Mouse (Mus musculus): ENCODE data around the gene Scamp5. TPM values are rescaled to one million over a fixed set of nuclear protein-coding genes. Genes with fewer than 3 reads are reported as not detected.

Scamp5 gene
- total and polyA plus RNA-seq, 2 experiments from 2014 or later: 175 to 282 TPM

DNA sequence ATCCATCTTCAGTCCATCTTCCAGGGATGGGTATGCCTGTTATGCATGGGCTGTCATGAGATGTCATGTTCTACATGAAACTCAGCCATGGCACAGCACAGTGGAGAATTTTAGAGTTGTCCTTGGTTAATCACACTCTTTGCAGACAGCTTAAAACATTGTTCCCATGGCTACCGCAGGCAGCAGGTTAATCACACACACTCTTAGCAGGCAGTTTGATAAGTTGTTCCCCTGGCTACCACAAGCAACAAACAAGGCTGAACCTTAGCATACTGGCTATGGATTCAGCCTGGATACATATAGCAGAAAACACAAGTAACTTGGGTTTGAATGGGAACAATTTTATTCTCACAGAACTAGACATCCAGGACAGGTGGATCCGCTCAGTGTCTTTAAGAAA, 25.7 kb upstream of the Scamp5 start:
- WGBS: 93% methylated on average over 2 of the region's 2 CpGs
- no peak for TF ChIP-seq CTCF (IDR thresholded peaks at IDR 0.05; ENCODE audit: low read depth)
- Histone ChIP-seq H3K4me3 (ENCODE audit: low read depth, low read length) (no peak overlapping the region), H3K9ac (no peak overlapping the region), H3K27ac (ENCODE audit: low read depth, low read length) (no peak overlapping the region), H3K4me2 (ENCODE audit: low read depth) (no peak overlapping the region), H3K27me3 (ENCODE audit: insufficient read depth, low read length) (no peaks in the 10 kb centered on the region), H3K36me3 (ENCODE audit: insufficient read depth) (no peaks in the 10 kb centered on the region), H3K4me1 (ENCODE audit: insufficient read depth) (no peaks in the 10 kb centered on the region), H3K9me3 (ENCODE audit: low read length) (no peaks in the 10 kb centered on the region)
- DNase-seq: no peak
- peak; percentile 54; the same call in 1 of the 2 replicates for ATAC-seq

DNA sequence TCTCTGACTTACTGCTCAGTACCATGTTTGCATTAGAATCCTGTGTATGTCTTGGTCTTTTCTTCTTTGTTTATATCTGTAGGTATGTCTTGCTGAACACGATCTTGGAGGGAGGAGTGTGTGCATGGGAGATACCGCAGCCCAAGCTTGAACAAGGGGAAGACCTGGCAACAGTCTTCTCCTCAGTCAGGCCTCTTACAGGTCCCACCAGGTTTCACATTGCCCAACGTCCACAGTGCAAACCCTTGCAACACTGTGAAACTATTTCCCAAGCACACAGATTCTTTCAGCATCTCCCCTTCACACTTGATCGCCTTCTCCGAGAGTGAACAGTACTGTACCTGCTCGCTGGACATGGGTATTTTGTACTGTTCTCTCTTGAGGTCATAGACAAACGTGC, 19.9 kb upstream of the Scamp5 start:
- no peaks in the 10 kb centered on the region for H3K9me3 ChIP-seq (ENCODE audit: low read length)
- 74% methylated on average over 7 of the region's 7 CpGs for WGBS

DNA sequence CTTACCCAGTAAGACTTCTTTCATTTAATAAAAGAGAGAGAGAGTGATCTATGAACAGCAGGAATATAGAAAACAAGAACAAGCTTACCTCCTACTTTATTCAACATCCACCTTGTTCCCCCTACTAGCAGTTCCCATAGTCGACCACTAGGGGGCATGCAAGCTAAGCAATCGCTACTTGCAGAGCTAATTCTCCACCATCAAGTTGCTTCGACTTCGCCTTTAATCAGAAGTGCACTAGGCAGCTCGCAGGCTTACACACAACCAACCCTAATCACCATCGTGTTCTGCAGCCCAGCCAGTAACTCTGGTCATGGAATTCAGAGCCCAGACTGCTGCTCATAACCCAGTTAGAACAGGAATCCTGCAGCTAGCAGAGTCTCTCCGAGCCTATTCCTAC, 17.9 kb upstream of the Scamp5 start:
- Histone ChIP-seq H3K4me1 (ENCODE audit: insufficient read depth) (no peaks in the 10 kb centered on the region), H3K36me3 (ENCODE audit: insufficient read depth) (no peaks in the 10 kb centered on the region), H3K4me2 (ENCODE audit: low read depth) (no peak overlapping the region), H3K4me3 (ENCODE audit: low read depth, low read length) (no peak overlapping the region), H3K27ac (ENCODE audit: low read depth, low read length) (no peak overlapping the region), H3K27me3 (ENCODE audit: insufficient read depth, low read length) (no peaks in the 10 kb centered on the region), H3K9me3 (ENCODE audit: low read length) (no peaks in the 10 kb centered on the region), H3K9ac (no peak overlapping the region)
- ATAC-seq: peak; percentile 90
- peak; percentile 99 for TF ChIP-seq CTCF (IDR thresholded peaks at IDR 0.05; ENCODE audit: low read depth)
- peak; percentile 93 for DNase-seq
- 12% methylated on average over 7 of the region's 7 CpGs for WGBS

More for the DNA sequence above, 19.9 kb upstream of the Scamp5 start:
- Histone ChIP-seq H3K27ac (ENCODE audit: low read depth, low read length) (no peak overlapping the region), H3K4me2 (ENCODE audit: low read depth) (no peak overlapping the region), H3K9ac (no peak overlapping the region), H3K36me3 (ENCODE audit: insufficient read depth) (no peaks in the 10 kb centered on the region), H3K4me3 (ENCODE audit: low read depth, low read length) (no peak overlapping the region), H3K27me3 (ENCODE audit: insufficient read depth, low read length) (no peaks in the 10 kb centered on the region), H3K4me1 (ENCODE audit: insufficient read depth) (no peaks in the 10 kb centered on the region)
- no peak for DNase-seq
- no peak for ATAC-seq
- TF ChIP-seq CTCF (IDR thresholded peaks at IDR 0.05; ENCODE audit: low read depth): no peak

DNA sequence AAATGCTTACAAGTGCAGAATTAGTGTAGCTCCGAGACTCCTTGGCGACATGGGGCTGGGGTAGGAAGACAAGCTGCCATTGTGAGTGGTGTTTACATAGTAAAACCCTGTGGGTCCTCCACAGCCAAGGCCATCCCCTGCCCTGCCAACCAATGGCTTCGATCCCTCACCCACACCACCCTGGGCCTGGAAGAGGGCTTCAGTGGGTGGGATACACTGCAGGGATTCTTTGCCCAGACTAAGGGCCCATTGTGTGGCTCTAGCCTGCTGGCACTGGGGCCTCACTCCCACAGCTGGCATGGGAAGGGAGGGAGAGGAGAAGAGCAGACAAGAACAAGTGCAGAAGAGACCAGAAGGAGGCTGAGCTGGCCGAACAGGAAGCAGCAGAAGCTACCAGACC, 1.1 kb upstream of the Scamp5 start:
- Histone ChIP-seq H3K9ac (no peak overlapping the region), H3K27ac (ENCODE audit: low read depth, low read length) (no peak overlapping the region)

DNA sequence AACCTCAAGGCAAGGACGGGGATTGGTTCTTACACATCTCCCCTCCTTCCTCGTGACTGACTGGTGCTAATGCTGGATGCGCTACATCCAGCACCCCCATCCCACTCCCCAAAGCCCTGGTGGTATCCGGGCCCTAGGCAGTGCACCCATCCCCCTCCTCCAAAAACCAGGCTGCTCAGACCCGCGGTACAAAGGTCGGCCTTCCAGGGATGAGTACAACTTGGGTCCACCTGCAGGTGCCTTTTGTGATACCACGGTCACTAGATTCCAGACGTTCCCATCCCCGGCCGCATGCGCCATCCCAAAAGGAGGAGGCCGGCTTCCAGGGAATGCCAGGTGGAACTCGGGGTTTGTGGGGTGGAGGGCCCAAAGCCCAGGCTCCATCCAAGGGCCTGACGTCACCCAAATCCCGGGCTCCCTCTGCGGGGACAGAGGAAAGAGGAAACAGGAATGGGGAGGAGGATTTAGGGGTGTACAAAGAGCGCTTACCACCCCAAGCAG, 539 bp downstream of the Scamp5 start:
- 2% methylated on average over 18 of the region's 18 CpGs for WGBS
- TF ChIP-seq CTCF (IDR thresholded peaks at IDR 0.05; ENCODE audit: low read depth): no peak
- Histone ChIP-seq H3K9ac (peak overlapping the region; percentile 99), H3K4me1 (ENCODE audit: insufficient read depth) (peaks cover 9% of the 10 kb centered on the region; the same call in 1 of the 2 replicates), H3K36me3 (ENCODE audit: insufficient read depth) (peaks cover 14% of the 10 kb centered on the region; the same call in 1 of the 2 replicates), H3K9me3 (ENCODE audit: low read length) (no peaks in the 10 kb centered on the region), H3K4me2 (ENCODE audit: low read depth) (peak overlapping the region; percentile 85), H3K27ac (ENCODE audit: low read depth, low read length) (peak overlapping the region; percentile 94), H3K4me3 (ENCODE audit: low read depth, low read length) (peak overlapping the region; percentile 98), H3K27me3 (ENCODE audit: insufficient read depth, low read length) (no peaks in the 10 kb centered on the region)
- DNase-seq (peak; percentile 74), ATAC-seq (peak; percentile 78)

More for the DNA sequence above, 1.1 kb upstream of the Scamp5 start:
- no peak for TF ChIP-seq CTCF (IDR thresholded peaks at IDR 0.05; ENCODE audit: low read depth)
- Histone ChIP-seq H3K36me3 (ENCODE audit: insufficient read depth) (peaks cover 5% of the 10 kb centered on the region; the same call in 1 of the 2 replicates), H3K4me3 (ENCODE audit: low read depth, low read length) (no peak overlapping the region), H3K4me2 (ENCODE audit: low read depth) (no peak overlapping the region; the same call in 1 of the 2 replicates), H3K27me3 (ENCODE audit: insufficient read depth, low read length) (no peaks in the 10 kb centered on the region), H3K4me1 (ENCODE audit: insufficient read depth) (peaks cover 9% of the 10 kb centered on the region; the same call in 1 of the 2 replicates), H3K9me3 (ENCODE audit: low read length) (no peaks in the 10 kb centered on the region)
- DNase-seq (peak; percentile 29), ATAC-seq (peak; percentile 42)
- 58% methylated on average over 4 of the region's 4 CpGs for WGBS

DNA sequence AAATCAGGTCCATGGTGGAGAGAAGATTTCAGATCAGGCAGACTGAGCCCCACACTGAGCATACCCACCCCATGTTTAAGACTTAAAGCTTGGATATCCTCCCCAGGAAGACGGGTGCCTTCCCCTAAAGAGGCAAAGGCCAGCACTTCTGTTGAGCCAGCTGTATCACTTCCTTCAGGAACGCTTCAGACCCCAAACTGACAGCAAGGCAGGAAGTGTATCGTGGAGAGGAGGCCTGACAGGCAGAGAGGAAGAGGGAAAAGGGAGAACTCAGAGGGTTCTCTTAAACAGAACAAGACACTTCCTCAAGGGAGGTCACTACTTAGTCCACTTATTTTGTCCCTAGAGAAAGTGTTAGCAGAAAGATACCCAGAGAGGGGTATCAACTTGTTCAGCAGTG, 1.8 kb downstream of the Scamp5 start:
- no peak for ATAC-seq
- H3K9me3 ChIP-seq (ENCODE audit: low read length): no peaks in the 10 kb centered on the region
- peaks cover 14% of the 10 kb centered on the region for H3K36me3 ChIP-seq (ENCODE audit: insufficient read depth)
- TF ChIP-seq CTCF (IDR thresholded peaks at IDR 0.05; ENCODE audit: low read depth): no peak
- H3K9ac ChIP-seq: no peak overlapping the region
- H3K27ac ChIP-seq (ENCODE audit: low read depth, low read length): no peak overlapping the region
- 78% methylated on average over 3 of the region's 3 CpGs for WGBS
- H3K4me2 ChIP-seq (ENCODE audit: low read depth): peak overlapping the region; percentile 85
- no peak overlapping the region; the same call in 1 of the 2 replicates for H3K4me3 ChIP-seq (ENCODE audit: low read depth, low read length)
- no peaks in the 10 kb centered on the region for H3K27me3 ChIP-seq (ENCODE audit: insufficient read depth, low read length)
- peaks cover 9% of the 10 kb centered on the region; the same call in 1 of the 2 replicates for H3K4me1 ChIP-seq (ENCODE audit: insufficient read depth)
- DNase-seq: no peak

DNA sequence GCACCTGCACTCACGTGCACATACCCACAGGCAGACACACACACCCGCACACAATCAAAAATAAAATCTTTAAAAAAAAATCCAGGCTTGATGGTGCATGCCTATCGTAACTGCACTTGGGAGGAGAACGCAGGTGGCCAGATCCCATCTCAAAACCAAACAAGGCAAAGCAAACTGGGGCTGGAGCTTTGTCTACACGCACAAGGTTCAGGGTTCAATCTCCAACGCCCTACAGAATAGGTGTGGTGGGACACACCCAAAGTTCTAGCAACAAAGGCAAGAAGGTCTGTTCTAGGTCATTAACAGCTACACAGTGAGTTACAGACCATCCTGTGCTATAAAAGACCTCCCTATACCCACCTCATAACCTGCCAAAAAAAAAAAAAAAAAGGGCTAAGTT, 5.0 kb downstream of the Scamp5 start:
- ATAC-seq (no peak), DNase-seq (no peak)
- Histone ChIP-seq H3K9me3 (ENCODE audit: low read length) (no peaks in the 10 kb centered on the region), H3K4me3 (ENCODE audit: low read depth, low read length) (no peak overlapping the region), H3K4me2 (ENCODE audit: low read depth) (no peak overlapping the region), H3K27ac (ENCODE audit: low read depth, low read length) (no peak overlapping the region), H3K27me3 (ENCODE audit: insufficient read depth, low read length) (no peaks in the 10 kb centered on the region), H3K36me3 (ENCODE audit: insufficient read depth) (peaks cover 14% of the 10 kb centered on the region), H3K9ac (no peak overlapping the region), H3K4me1 (ENCODE audit: insufficient read depth) (peaks cover 9% of the 10 kb centered on the region; the same call in 1 of the 2 replicates)
- TF ChIP-seq CTCF (IDR thresholded peaks at IDR 0.05; ENCODE audit: low read depth): no peak
- 89% methylated on average over 6 of the region's 6 CpGs for WGBS

All from forebrain, postnatal 0 days (tissue).